Mouse (Mus musculus) thymus, postnatal 10 days (tissue): ENCODE results near the gene Lhx9.

ENCODE experiments used
- DNase-seq, 2 experiments: peaks; one replicate each; pipeline ENCODE4 v3.0.0; 2021; ENCODE audit warnings: low spot score in 2 of 2

The Lhx9 gene

DNA sequence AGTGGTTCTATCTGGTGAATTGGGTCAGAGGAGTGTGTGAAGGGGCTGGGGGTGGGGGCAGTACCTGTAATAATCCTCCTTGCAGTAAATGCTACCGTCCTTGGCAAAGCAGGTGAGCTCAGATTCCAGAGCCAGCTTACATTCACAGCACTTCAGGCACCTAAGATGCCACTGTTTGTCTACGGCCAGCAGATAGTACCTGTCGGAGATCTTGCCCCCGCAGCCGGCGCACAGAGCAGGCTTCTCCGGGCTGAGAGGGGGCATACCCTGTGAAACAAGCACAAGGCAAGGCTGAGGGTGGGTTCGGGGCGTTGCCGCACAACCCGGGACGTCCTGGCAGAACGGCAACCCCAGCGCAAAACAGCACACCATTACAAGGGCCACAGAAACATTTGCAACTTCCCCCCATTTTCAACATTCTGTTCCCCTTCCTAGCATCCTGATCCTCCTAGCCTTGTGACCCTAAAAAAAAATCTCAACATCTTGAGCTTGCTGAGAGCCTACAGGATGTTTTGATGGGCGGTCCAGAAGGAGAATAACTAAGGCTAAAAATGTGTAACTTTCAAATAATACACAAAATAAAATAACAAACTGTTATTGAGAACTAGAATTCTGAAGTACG is 8.5 kb downstream of the Lhx9 start:
- DNase-seq = no peak

GRCm38 (mm10) chr1:138839291-138839690 is 9.1 kb downstream of the Lhx9 start:
- DNase-seq = no peak

GRCm38 (mm10) chr1:138837786-138838743 is 10.3 kb downstream of the Lhx9 start:
- DNase-seq = no peak

DNA sequence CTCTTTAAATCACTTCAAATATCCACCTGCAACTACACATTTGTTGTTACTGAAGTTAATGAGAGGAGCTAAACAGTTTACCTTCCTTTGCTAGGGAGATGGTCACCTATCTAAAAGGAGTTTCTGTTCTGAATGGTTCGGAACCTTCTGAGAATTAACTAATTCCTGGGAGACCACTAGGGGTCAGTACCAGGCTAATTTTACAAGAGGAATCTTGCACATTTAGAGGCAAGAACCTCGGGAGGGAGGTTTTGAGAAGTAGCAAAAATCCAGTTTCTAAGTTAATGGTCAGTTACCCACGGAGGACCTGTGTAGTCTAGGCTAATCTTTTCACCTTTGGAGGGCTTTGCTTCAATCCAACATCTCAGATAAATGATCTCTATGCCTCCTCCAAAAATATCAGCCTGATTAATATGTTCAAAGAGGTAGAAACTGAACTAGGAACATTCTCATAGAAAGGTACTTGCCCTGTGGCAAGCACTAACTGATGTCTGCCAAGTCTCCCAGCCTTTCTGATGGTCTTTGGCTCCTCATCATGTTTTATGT is 12.9 kb downstream of the Lhx9 start:
- peak in 1 of 2 experiments; percentile 38 for DNase-seq

- DNase-seq = no peak
These were observed 17.1 kb downstream of the Lhx9 start for GRCm38 (mm10) chr1:138831309-138831708.

GRCm38 (mm10) chr1:138826841-138827240 is 21.5 kb downstream of the Lhx9 start:
- no peak for DNase-seq

- DNase-seq = no peak
These were observed 25.4 kb downstream of the Lhx9 start for GRCm38 (mm10) chr1:138822985-138823322.

- no peak for DNase-seq
These were observed 26.0 kb downstream of the Lhx9 start for GRCm38 (mm10) chr1:138822255-138822984.

DNA sequence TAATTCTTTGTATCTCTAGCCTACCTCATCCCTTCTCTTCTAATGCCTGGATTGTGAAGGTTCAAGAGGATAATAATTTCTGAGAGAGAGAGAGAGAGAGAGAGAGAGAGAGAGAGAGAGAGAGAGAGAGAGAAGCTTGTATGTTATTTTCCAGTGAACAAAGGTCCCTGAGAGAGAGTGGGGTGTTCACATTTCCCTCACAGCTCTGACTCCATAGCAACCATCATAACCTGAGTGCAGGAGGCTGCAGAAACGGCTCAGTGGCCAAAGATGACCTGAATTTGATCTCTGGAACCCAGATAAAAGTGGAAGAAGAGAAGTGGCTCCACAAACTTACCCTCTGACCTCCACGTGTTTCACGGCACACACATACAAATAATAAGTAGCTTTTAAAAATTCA is 46.6 kb downstream of the Lhx9 start:
- no peak for DNase-seq

- no peak for DNase-seq
These were observed 47.1 kb downstream of the Lhx9 start for GRCm38 (mm10) chr1:138801296-138801695.

- DNase-seq = no peak
These were observed 48.6 kb downstream of the Lhx9 start for GRCm38 (mm10) chr1:138799692-138800314.

DNA sequence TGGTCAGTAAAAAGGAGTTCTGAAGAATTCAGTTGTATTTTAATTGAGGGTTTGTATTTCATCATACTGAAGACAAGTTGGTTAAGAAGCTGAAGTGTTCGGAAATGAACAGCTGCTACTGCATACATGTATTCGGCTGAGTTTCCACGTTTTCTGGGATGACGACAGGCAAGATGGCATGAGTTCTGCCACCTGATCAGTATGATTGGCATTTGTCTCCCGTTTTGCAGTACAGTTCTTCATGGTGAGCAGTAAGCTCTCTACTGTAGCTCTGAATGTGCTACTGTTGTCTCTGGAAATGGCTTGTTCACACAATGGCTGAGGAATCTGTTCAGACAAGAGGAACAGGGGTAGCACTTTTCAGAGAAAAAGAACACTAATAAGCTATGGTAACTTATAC is 50.3 kb downstream of the Lhx9 start:
- no peak for DNase-seq

GRCm38 (mm10) chr1:138785856-138786255 is 62.5 kb downstream of the Lhx9 start:
- DNase-seq = peak; percentile 62 to 72

- DNase-seq = no peak
These were observed 64.4 kb downstream of the Lhx9 start for GRCm38 (mm10) chr1:138784019-138784418.
